Mouse (Mus musculus) MEL (cell line): ENCODE measurements at regions not wholly inside any gene's neighbourhood (a gene's known extent, or its start where the extent isn't known, plus 50 kb on each side); places are given as distances from the start of the nearest gene placed in this dataset.
"Not testable (repeated sequence)": the region's sequence is repeated elsewhere in the genome, so short reads cannot be mapped to it uniquely, and the experiment has no call there.

Experiments used
- DNase-seq: peaks from one replicate; pipeline ENCODE4 v3.0.0; 2011; ENCODE audit warnings: low read depth, low spot score
- H3K27ac ChIP-seq: 2 replicates; pipeline ENCODE4 v1.5.1; 2012; ENCODE audit warnings: low read depth, mild to moderate bottlenecking, control low read depth, low read length, moderate library complexity; ENCODE audit not compliant: control insufficient read depth
- H3K27me3 ChIP-seq, 2 experiments: fragments of 150-350 bp in 1 of 2; sonication (generic) in 1 of 2; 2 replicates each; pipeline ENCODE4 v1.6.1; 2012; ENCODE audit warnings: low read length in 2 of 2, mild to moderate bottlenecking in 2 of 2, improper control_type of control experiment in 1 of 2, moderate library complexity in 1 of 2; ENCODE audit not compliant: insufficient read depth in 2 of 2, control insufficient read depth in 1 of 2
- H3K36me3 ChIP-seq, 2 experiments: 2 replicates each; pipeline ENCODE4 v1.6.1; 2012 to 2014; ENCODE audit warnings: low read length in 2 of 2, improper control_type of control experiment in 1 of 2, inconsistent platforms in 1 of 2, mild to moderate bottlenecking in 1 of 2; ENCODE audit not compliant: insufficient read depth in 2 of 2, control insufficient read depth in 1 of 2
- H3K4me1 ChIP-seq, 2 experiments: fragments of 150-350 bp in 1 of 2; sonication (generic) in 1 of 2; 2 replicates each; pipeline ENCODE4 v1.6.1; 2012; ENCODE audit warnings: low read length in 2 of 2, improper control_type of control experiment in 1 of 2, mild to moderate bottlenecking in 1 of 2; ENCODE audit not compliant: insufficient read depth in 2 of 2, control insufficient read depth in 1 of 2
- H3K4me3 ChIP-seq, 2 experiments: fragments of 150-350 bp in 1 of 2; sonication (generic) in 1 of 2; 2 replicates each; pipeline ENCODE4 v1.5.1; 2012; ENCODE audit warnings: low read depth in 2 of 2, low read length in 2 of 2, mild to moderate bottlenecking in 2 of 2, moderate library complexity in 2 of 2, control low read depth in 1 of 2, improper control_type of control experiment in 1 of 2; ENCODE audit not compliant: control insufficient read depth in 1 of 2, insufficient read depth in 1 of 2
- H3K79me2 ChIP-seq: 2 replicates; pipeline ENCODE4 v1.6.1; 2012; ENCODE audit warnings: mild to moderate bottlenecking, low read length, moderate library complexity; ENCODE audit not compliant: control insufficient read depth, poor library complexity, insufficient read depth
- H3K9ac ChIP-seq: 2 replicates; pipeline ENCODE4 v1.6.1; 2012; ENCODE audit warnings: low read depth, mild to moderate bottlenecking, control low read depth, low read length, moderate library complexity; ENCODE audit not compliant: control insufficient read depth, poor library complexity, severe bottlenecking
- H3K9me3 ChIP-seq: fragments of 150-350 bp; sonication (generic); replicated peaks from 2 replicates; pipeline ENCODE4 v1.6.1; 2012; ENCODE audit warnings: mild to moderate bottlenecking, low read length, improper control_type of control experiment, moderate library complexity; ENCODE audit not compliant: insufficient read depth
- BHLHE40 ChIP-seq: IDR thresholded peaks from 2 replicates; pipeline ENCODE4 v1.6.1; 2012; ENCODE audit warnings: low read depth, mild to moderate bottlenecking, inconsistent platforms, low read length, improper control_type of control experiment, borderline replicate concordance
- CHD1 ChIP-seq: IDR thresholded peaks from 2 replicates; pipeline ENCODE4 v1.6.1; 2012; ENCODE audit warnings: low read depth, mild to moderate bottlenecking, inconsistent platforms, low read length, improper control_type of control experiment
- E2F4 ChIP-seq: IDR thresholded peaks from 2 replicates; pipeline ENCODE4 v1.6.1; 2011; ENCODE audit warnings: low read depth, low read length, improper control_type of control experiment, borderline replicate concordance
- HCFC1 ChIP-seq: IDR thresholded peaks from 2 replicates; pipeline ENCODE4 v1.6.1; 2012; ENCODE audit warnings: low read depth, mild to moderate bottlenecking, inconsistent platforms, low read length, improper control_type of control experiment, moderate library complexity
- MAFK ChIP-seq: IDR thresholded peaks from 2 replicates; pipeline ENCODE4 v1.6.1; 2011; ENCODE audit warnings: low read depth, mild to moderate bottlenecking, low read length, improper control_type of control experiment, borderline replicate concordance
- MYB ChIP-seq: IDR thresholded peaks from 2 replicates; pipeline ENCODE4 v1.6.1; 2011; ENCODE audit warnings: mild to moderate bottlenecking, low read depth, low read length, improper control_type of control experiment
- TBP ChIP-seq: IDR thresholded peaks from 2 replicates; pipeline ENCODE4 v1.8.0; 2011; ENCODE audit warnings: low read depth, low read length, improper control_type of control experiment
- USF2 ChIP-seq, 2 experiments: IDR thresholded peaks; 2 replicates each; pipeline ENCODE4 v1.6.1; 2011 to 2012; ENCODE audit warnings: improper control_type of control experiment in 2 of 2, low read length in 2 of 2, borderline replicate concordance in 1 of 2, inconsistent platforms in 1 of 2, low read depth in 1 of 2, mild to moderate bottlenecking in 1 of 2; ENCODE audit not compliant: insufficient read depth in 1 of 2
- ZC3H11A ChIP-seq: IDR thresholded peaks from 2 replicates; pipeline ENCODE4 v1.6.1; 2012; ENCODE audit warnings: low read depth, mild to moderate bottlenecking, inconsistent platforms, low read length, improper control_type of control experiment
- ZKSCAN1 ChIP-seq: IDR thresholded peaks from 2 replicates; pipeline ENCODE4 v1.6.1; 2012; ENCODE audit warnings: low read depth, mild to moderate bottlenecking, inconsistent platforms, low read length, improper control_type of control experiment, moderate library complexity

GRCm38 (mm10) chr13:111309848-111310692, 55.3 kb downstream of the Actbl2 start:
- TF ChIP-seq BHLHE40: no peak
- no peak for TF ChIP-seq CHD1
- TF ChIP-seq ZC3H11A: no peak
- no peak for TF ChIP-seq MYB
- no peak for TF ChIP-seq HCFC1
- Histone ChIP-seq H3K36me3 (no peaks in the 10 kb centered on the region), H3K9ac (no peak overlapping the region), H3K79me2 (no peaks in the 10 kb centered on the region), H3K9me3 (no peaks in the 10 kb centered on the region), H3K27me3 (no peaks in the 10 kb centered on the region; a peak in 1 of 4 replicates), H3K27ac (no peak overlapping the region), H3K4me1 (no peaks in the 10 kb centered on the region), H3K4me3 (no peak overlapping the region)
- DNase-seq: no peak

DNA sequence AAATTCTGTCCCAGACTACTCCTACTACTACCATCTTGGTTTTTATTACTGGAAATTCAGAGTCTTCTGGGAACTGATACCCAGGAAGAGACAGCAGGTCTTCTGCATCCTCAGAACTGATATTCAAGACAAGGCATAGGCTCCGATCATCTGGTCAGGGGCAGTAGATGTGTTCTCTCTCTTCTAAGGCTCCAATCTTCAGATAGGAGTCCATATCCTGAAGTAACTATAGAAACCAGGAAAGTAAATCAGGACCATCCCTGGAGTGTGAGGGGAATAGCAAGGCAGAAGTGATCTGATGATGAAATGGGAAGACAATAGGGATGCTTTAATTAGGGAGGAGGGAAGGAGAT, 55.9 kb downstream of the Actbl2 start:
- Histone ChIP-seq H3K79me2 (no peaks in the 10 kb centered on the region), H3K9ac (no peak overlapping the region), H3K4me1 (no peaks in the 10 kb centered on the region), H3K4me3 (no peak overlapping the region), H3K9me3 (no peaks in the 10 kb centered on the region), H3K27ac (no peak overlapping the region), H3K27me3 (no peaks in the 10 kb centered on the region; a peak in 1 of 4 replicates), H3K36me3 (no peaks in the 10 kb centered on the region)
- TF ChIP-seq TBP: no peak
- TF ChIP-seq MAFK: no peak
- no peak for TF ChIP-seq ZKSCAN1
- no peak for TF ChIP-seq MYB
- no peak for TF ChIP-seq E2F4
- no peak for TF ChIP-seq USF2 (IDR thresholded peaks at IDR 0.05; ENCODE audit: borderline replicate concordance in 1 of 2, insufficient read depth in 1 of 2, low read depth in 1 of 2, low read length in 2 of 2)
- DNase-seq: no peak

GRCm38 (mm10) chr13:111313506-111313905, 58.7 kb downstream of the Actbl2 start:
- H3K27me3 ChIP-seq, DNase-seq, H3K9me3 ChIP-seq, H3K9ac ChIP-seq, H3K79me2 ChIP-seq, H3K36me3 ChIP-seq, H3K4me1 ChIP-seq, H3K27ac ChIP-seq, H3K4me3 ChIP-seq: not testable (repeated sequence)

DNA sequence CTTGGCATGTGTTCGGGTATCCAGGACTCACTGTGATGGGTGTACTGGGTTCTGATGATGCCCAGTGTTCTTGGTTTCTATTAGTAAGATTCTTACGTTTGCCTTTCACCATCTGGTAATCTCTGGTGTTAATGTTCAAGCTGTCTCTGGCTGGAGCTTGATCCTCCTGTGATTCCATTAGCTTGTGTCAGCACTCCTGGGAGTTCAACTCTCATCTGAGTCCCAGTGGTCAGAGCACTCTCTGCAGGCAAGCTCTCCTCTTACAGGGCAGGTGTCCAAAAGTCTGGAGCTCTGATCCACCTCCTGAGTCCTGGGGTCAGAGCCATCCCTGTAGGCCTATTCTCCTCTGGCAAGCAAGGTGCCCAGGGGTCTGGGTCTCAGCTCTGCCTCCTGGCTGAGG, 63.1 kb downstream of the Actbl2 start:
- not testable (repeated sequence) for H3K9me3 ChIP-seq, H3K4me3 ChIP-seq, H3K79me2 ChIP-seq, H3K27me3 ChIP-seq, H3K27ac ChIP-seq, H3K4me1 ChIP-seq, H3K36me3 ChIP-seq, DNase-seq, H3K9ac ChIP-seq
